Mouse (Mus musculus) kidney, adult 11 months (tissue): ENCODE measurements at regions not wholly inside any gene's neighbourhood (a gene's known extent, or its start where the extent isn't known, plus 50 kb on each side); places are given as distances from the start of the nearest gene placed in this dataset.

Experiments used
- DNase-seq: peaks from one replicate; pipeline ENCODE4 v3.0.0; 2022

GRCm38 (mm10) chr4:33799110-33799509 is 125.3 kb upstream of the Cnr1 start:
- no peak for DNase-seq

DNA sequence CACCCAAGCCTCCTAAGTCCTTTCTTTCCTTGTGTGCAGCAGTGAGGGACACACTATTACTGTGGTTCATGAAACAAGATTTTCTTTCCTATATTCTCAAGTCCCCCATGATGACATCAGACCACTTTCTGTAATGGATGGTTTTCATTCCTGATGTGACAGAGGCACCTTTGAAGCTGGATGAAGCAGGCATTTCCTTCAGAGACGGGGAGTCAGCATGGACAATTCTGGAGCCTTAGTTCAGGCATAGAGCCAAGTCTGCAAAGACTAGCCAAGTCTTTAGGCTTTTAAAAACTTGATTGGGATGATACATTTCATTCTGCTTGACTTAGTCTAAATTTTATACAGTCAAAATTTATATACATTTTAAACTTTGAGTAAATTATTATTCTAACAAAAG is 124.6 kb upstream of the Cnr1 start:
- no peak for DNase-seq

DNA sequence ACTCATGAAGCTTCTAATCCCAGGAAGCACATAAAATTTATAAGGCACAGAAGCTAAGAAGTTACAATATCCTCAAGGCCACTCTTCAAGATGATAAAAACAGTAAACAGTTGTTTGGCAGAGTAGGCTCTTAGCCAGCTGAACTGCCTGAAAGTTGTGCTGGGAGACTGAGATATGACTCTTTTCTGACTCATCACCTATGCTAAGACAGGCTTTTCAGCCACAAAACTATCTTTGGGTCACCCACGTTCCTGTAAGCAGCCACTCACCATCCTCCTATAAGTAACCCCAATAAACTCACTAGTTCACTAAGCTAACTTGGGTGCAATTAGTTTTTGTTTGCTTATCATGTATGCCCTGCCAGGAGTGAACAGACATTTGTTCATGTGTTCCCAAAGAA is 112.1 kb upstream of the Cnr1 start:
- DNase-seq, result no peak

DNA sequence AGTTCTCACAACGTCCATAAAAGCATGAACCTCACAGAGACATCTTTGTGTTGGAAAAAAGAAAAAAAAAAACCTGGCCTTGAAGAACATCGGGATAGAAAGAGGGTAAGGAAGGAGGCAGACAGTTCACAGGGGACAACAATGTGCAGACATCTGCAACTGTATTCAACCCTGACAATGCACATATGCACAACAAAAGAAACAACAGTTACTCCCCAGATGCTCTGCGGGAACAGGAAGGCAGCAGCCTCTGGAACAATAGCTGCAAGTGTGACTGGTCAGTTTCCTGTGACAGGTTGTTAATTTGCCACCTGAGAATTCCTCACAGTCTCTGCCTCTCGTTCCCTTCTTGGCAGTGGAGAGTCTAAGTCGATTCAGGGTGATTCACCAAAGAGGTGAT is 100.5 kb upstream of the Cnr1 start:
- DNase-seq, result no peak

- no peak for DNase-seq
Observed at GRCm38 (mm10) chr4:33833134-33833533, 91.3 kb upstream of the Cnr1 start.

GRCm38 (mm10) chr4:33838436-33838835 is 86.0 kb upstream of the Cnr1 start:
- no peak for DNase-seq

DNA sequence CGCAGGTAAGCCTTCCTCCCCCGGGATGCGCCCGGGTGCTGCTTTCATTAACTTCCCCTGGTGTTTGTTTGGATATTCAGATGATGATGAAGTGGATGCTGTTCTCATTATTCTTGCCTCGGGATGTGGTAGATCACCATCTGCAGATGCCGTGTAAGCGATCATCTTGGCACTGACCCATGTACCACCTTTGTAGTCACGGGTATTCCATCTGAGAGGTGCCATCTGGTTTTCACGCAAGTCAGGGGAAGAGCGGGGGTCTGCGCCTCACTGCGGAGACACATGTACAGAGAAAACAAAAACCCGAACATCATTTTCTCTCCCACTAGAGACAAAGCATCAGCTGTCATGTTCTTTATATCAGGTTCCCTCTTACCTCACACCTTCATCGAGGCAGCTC is 84.3 kb upstream of the Cnr1 start:
- DNase-seq, result no peak

DNA sequence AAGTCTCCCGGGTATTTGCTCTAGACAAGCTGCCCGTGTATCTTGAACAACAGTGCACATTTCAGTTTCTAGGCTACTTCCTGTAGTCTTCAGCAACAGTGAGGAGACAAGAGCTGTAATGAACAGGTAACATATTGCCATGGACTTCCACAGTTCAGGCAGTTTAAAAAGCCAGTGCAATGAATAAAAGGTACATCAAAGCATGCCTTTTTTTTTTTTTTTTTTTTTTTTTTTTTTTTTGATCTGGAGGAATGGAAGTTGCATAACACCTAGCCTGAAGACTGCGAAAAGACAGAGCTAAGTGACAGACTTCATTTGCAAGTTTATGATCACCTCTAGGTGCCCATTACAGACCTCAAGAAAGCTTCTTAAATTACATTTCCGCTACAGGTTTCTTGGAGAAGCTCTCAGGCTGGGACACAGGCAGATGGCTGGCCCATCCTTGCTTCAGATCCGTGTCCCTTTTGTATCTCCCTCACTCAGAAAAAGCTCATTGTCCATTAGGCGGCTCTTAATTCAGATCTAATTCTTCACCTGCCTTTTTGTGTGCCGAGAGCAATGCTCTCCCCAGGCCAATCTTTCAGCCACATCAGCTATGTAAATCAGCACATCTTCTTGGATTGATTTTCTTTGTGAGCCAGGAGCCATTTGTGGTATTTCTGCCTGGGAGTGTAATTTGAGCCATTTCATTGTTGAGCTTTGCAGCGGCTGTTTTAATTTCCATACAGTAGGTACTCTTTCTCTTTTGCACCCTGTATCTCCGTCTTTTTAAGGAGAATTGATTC is 78.6 kb upstream of the Cnr1 start:
- DNase-seq, result no peak

DNA sequence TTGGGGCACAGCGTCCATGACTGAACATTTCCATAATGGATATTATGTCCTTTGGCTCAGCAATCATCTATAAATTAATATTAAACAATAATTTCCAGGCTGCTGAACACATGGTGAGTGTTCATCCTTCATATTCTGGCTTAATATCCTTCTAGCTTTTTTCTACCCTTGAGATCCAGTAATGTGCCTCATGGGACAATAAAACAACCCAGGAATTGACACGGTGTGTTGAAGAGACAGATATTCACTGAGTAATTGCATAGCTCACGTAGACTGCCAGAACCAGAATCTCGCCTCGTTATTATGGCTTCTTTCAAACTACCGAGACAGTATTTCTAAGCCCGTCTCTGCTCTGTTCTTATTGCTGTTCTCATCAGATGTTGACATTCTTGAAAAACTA is 74.1 kb upstream of the Cnr1 start:
- no peak for DNase-seq

DNA sequence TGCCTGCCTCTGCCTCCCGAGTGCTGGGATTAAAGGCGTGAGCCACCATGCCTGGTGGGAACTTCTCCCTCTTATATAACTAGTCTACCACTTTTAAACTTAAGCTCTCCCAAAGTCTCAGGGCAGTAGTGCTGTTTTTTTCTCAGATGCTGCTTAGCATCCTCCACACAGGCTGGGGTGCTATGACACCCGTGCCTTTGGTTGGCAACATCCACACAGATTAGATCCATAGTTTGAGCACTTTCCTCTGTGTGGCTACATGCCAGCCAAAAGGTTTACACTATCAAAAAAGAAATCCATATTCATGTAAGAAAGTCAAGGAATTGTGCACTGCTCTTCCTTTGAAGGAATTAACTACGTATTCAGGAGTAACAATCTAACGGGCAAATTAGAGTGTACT is 72.1 kb upstream of the Cnr1 start:
- DNase-seq, result no peak

- DNase-seq, result no peak
Observed at GRCm38 (mm10) chr4:33855112-33855511, 69.3 kb upstream of the Cnr1 start.

- DNase-seq, result no peak
Observed at GRCm38 (mm10) chr4:33867126-33867525, 57.3 kb upstream of the Cnr1 start.

DNA sequence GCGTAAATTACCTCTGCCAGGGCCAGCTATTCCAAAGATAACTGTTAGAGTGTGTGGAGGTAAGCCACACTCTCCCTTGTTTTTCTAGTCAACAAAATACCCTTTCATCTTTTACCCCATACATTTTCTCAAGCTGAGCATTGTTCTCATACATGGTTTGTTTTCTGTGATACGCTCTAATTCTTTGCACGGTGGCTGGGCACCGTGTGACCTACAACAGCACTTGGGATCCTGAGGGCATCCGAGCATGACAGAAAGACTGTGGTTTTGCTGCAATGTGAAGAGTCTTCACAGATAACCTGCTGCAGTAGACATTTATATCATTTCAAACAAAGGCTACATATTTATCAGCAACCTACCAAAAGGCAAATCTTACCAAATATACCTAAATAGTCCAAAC is 55.1 kb upstream of the Cnr1 start:
- DNase-seq, result no peak
